Comparison of ENCODE assay signal across 8 mouse cellular contexts in genomic region chr1:39900181-39901005, GRCm38 (mm10). TPM values are rescaled to one million over a fixed set of nuclear protein-coding genes. Genes with fewer than 3 reads are reported as not detected.
A peak's percentile ranks its signal among the peaks of the same experiment; 100 is the strongest.
DNase-seq lines count a peak whose midpoint lies in the region; ATAC-seq and TF ChIP-seq lines count a peak whose summit lies in the region.

Map4k4 (plus strand) TSS chr1:39900913.

- H3K27me3 ChIP-seq in forebrain, embryonic 11.5 days (ENCODE audit: control insufficient read depth, insufficient read depth, low read length), result no peaks in the 10 kb centered on the region
- H3K27me3 ChIP-seq in heart, embryonic 16.5 days (ENCODE audit: control insufficient read depth, insufficient read depth, low read length), result no peaks in the 10 kb centered on the region
- 0 out of 2 replicates have a peak, but pooled peaks cover 3% of the 10 kb centered on the region for H3K27me3 ChIP-seq in liver, postnatal 0 days (ENCODE audit: insufficient read depth, low read length)
- H3K27me3 ChIP-seq in neural tube, embryonic 13.5 days, result no peaks in the 10 kb centered on the region
- H3K27me3 ChIP-seq in testis, adult 2 months (ENCODE audit: control insufficient read depth, insufficient read depth, low read length), result peaks cover 9% of the 10 kb centered on the region; the same call in 1 of the 2 replicates

- peak; percentile 87 for DNase-seq in CD4-positive helper T cell, adult 2 months (ENCODE audit: low read depth, low spot score)
- DNase-seq in brain, embryonic 18.5 days (ENCODE audit: low read depth, low spot score), result peak; percentile 69
- DNase-seq in forebrain, embryonic 11.5 days (ENCODE audit: low spot score), result peak; percentile 90
- DNase-seq in kidney, postnatal 25 days, result peak; percentile 81 to 92
- peak; percentile 80 for DNase-seq in liver, postnatal 0 days

- H3K9me3 ChIP-seq in forebrain, embryonic 11.5 days (ENCODE audit: control insufficient read depth, low read length), result no peaks in the 10 kb centered on the region
- no peaks in the 10 kb centered on the region for H3K9me3 ChIP-seq in heart, embryonic 16.5 days (replicated peaks; ENCODE audit: control insufficient read depth, low read length)
- no peaks in the 10 kb centered on the region for H3K9me3 ChIP-seq in liver, postnatal 0 days (ENCODE audit: low read length)
- no peaks in the 10 kb centered on the region for H3K9me3 ChIP-seq in neural tube, embryonic 13.5 days

- peak within 1 kb of the TSS; percentile 96 for H3K27ac ChIP-seq in forebrain, embryonic 11.5 days (ENCODE audit: low read depth, low read length)
- H3K27ac ChIP-seq in heart, embryonic 16.5 days (ENCODE audit: low read length), result peak within 1 kb of the TSS; percentile 95
- H3K27ac ChIP-seq in liver, postnatal 0 days (ENCODE audit: low read depth), result peak within 1 kb of the TSS; percentile 94
- peak within 1 kb of the TSS; percentile 100 for H3K27ac ChIP-seq in neural tube, embryonic 13.5 days (replicated peaks)
- peak within 1 kb of the TSS; percentile 85 for H3K27ac ChIP-seq in testis, adult 2 months (ENCODE audit: control insufficient read depth, insufficient read depth, low read depth, low read length)

- no peak for TF ChIP-seq CTCF in liver, postnatal 0 days (IDR thresholded peaks at IDR 0.05; ENCODE audit: low read depth)
- no peak for TF ChIP-seq CTCF in testis, adult 2 months (IDR thresholded peaks at IDR 0.05; ENCODE audit: control insufficient read depth, insufficient read depth, insufficient replicate concordance, low read depth, low read length)

- 1% methylated on average over 85 of the region's 97 CpGs for WGBS in forebrain, embryonic 11.5 days
- under 1% methylated on average over 65 of the region's 97 CpGs for WGBS in heart, embryonic 16.5 days
- 4% methylated on average over 56 of the region's 97 CpGs for WGBS in liver, postnatal 0 days (ENCODE audit: insufficient replicate concordance)
- 1% methylated on average over 61 of the region's 97 CpGs for WGBS in neural tube, embryonic 13.5 days

- peak within 1 kb of the TSS; percentile 71 for H3K4me3 ChIP-seq in forebrain, embryonic 11.5 days (ENCODE audit: low read depth, low read length)
- peak within 1 kb of the TSS; percentile 75 for H3K4me3 ChIP-seq in heart, embryonic 16.5 days (ENCODE audit: low read length)
- peak within 1 kb of the TSS; percentile 80 for H3K4me3 ChIP-seq in liver, postnatal 0 days (ENCODE audit: low read depth, low read length)
- H3K4me3 ChIP-seq in neural tube, embryonic 13.5 days, result peak within 1 kb of the TSS; percentile 96
- peak within 1 kb of the TSS; percentile 92 for H3K4me3 ChIP-seq in testis, adult 2 months (ENCODE audit: control insufficient read depth, low read depth, low read length)

- H3K4me1 ChIP-seq in forebrain, embryonic 11.5 days (replicated peaks; ENCODE audit: control insufficient read depth, insufficient read depth, low read length), result peaks cover 16% of the 10 kb centered on the region
- H3K4me1 ChIP-seq in heart, embryonic 16.5 days (ENCODE audit: control insufficient read depth, insufficient read depth, low read length), result peaks cover 33% of the 10 kb centered on the region
- peaks cover 41% of the 10 kb centered on the region for H3K4me1 ChIP-seq in liver, postnatal 0 days (ENCODE audit: insufficient read depth)
- H3K4me1 ChIP-seq in neural tube, embryonic 13.5 days (replicated peaks), result peaks cover 44% of the 10 kb centered on the region
- H3K4me1 ChIP-seq in testis, adult 2 months (ENCODE audit: control insufficient read depth, insufficient read depth, low read length), result peaks cover 15% of the 10 kb centered on the region

- H3K36me3 ChIP-seq in forebrain, embryonic 11.5 days (ENCODE audit: control insufficient read depth, insufficient read depth, low read length), result no peaks in the 10 kb centered on the region
- no peaks in the 10 kb centered on the region for H3K36me3 ChIP-seq in heart, embryonic 16.5 days (ENCODE audit: control insufficient read depth, insufficient read depth)
- no peaks in the 10 kb centered on the region for H3K36me3 ChIP-seq in liver, postnatal 0 days (replicated peaks; ENCODE audit: insufficient read depth, low read length)
- peaks cover 11% of the 10 kb centered on the region for H3K36me3 ChIP-seq in neural tube, embryonic 13.5 days
- no peaks in the 10 kb centered on the region for H3K36me3 ChIP-seq in testis, adult 2 months (ENCODE audit: control insufficient read depth, insufficient read depth, low read length)

- TF ChIP-seq EP300 in liver, postnatal 0 days (IDR thresholded peaks at IDR 0.05; ENCODE audit: low read depth), result no peak

- H3K4me2 ChIP-seq in forebrain, embryonic 11.5 days (ENCODE audit: low read depth, low read length, severe bottlenecking), result peak within 1 kb of the TSS; percentile 79
- peak within 1 kb of the TSS; percentile 70 for H3K4me2 ChIP-seq in heart, embryonic 16.5 days (ENCODE audit: low read depth, low read length)
- peak within 1 kb of the TSS; percentile 81 for H3K4me2 ChIP-seq in liver, postnatal 0 days (ENCODE audit: low read depth, low read length)
- peak within 1 kb of the TSS; percentile 96 for H3K4me2 ChIP-seq in neural tube, embryonic 13.5 days

- H3K9ac ChIP-seq in forebrain, embryonic 11.5 days (ENCODE audit: low read length), result peak within 1 kb of the TSS; percentile 100
- peak within 1 kb of the TSS; percentile 93 for H3K9ac ChIP-seq in heart, embryonic 16.5 days (ENCODE audit: low read length)
- H3K9ac ChIP-seq in liver, postnatal 0 days (replicated peaks), result peak within 1 kb of the TSS; percentile 88
- peak within 1 kb of the TSS; percentile 100 for H3K9ac ChIP-seq in neural tube, embryonic 13.5 days

- peak; percentile 85 for ATAC-seq in forebrain, embryonic 11.5 days (replicated peaks; ENCODE audit: low FRiP score)
- peak; percentile 88 for ATAC-seq in heart, embryonic 16.5 days (replicated peaks; ENCODE audit: extremely low read depth, insufficient read depth, low FRiP score)
- ATAC-seq in liver, postnatal 0 days, result peak; percentile 80
- ATAC-seq in neural tube, embryonic 13.5 days (ENCODE audit: low read depth), result peak; percentile 88

- TF ChIP-seq POLR2A in testis, adult 2 months (IDR thresholded peaks at IDR 0.05; ENCODE audit: control insufficient read depth, low read depth, low read length), result no peak

RNA-seq across cellular contexts. Expression of gene Map4k4, which starts in this region (rescaled TPM):
- polyA plus RNA-seq in forebrain, embryonic 11.5 days (2014; fragmentation: Nextera tagmentation; extraction: Ambion mirVana), result 52.4 and 58.2 TPM in 2 replicates
- 14.7 and 23.8 TPM in 2 replicates for polyA plus RNA-seq in heart, embryonic 16.5 days (2015; fragmentation: Nextera tagmentation; extraction: Ambion mirVana)
- 4.0 and 4.2 TPM in 2 replicates for polyA plus RNA-seq in liver, postnatal 0 days (2015; fragmentation: Nextera tagmentation; extraction: Ambion mirVana)
- polyA plus RNA-seq in neural tube, embryonic 13.5 days (2015; fragmentation: Nextera tagmentation; extraction: Ambion mirVana), result 49.0 and 56.3 TPM in 2 replicates
- 18.5 and 25.6 TPM in 2 replicates for polyA plus RNA-seq in testis, adult 2 months (2012; rRNA removed)

Comparison
In these comparisons a context has a peak if more than half of its experiments do, and no peak if none do; other contexts are left out.
1. Peak in every context shown above with its lines: DNase-seq, ATAC-seq, H3K4me3 ChIP-seq and H3K27ac ChIP-seq.